Mouse (Mus musculus) ovary, postnatal 14 days (tissue): ENCODE data around the gene Slc30a3.
"Not testable (repeated sequence)": the region's sequence is repeated elsewhere in the genome, so short reads cannot be mapped to it uniquely, and the experiment has no call there.

Experiments
- DNase-seq: peaks from one replicate; pipeline ENCODE4 v3.0.0; 2022; ENCODE audit warnings: low spot score

Slc30a3 gene

DNA sequence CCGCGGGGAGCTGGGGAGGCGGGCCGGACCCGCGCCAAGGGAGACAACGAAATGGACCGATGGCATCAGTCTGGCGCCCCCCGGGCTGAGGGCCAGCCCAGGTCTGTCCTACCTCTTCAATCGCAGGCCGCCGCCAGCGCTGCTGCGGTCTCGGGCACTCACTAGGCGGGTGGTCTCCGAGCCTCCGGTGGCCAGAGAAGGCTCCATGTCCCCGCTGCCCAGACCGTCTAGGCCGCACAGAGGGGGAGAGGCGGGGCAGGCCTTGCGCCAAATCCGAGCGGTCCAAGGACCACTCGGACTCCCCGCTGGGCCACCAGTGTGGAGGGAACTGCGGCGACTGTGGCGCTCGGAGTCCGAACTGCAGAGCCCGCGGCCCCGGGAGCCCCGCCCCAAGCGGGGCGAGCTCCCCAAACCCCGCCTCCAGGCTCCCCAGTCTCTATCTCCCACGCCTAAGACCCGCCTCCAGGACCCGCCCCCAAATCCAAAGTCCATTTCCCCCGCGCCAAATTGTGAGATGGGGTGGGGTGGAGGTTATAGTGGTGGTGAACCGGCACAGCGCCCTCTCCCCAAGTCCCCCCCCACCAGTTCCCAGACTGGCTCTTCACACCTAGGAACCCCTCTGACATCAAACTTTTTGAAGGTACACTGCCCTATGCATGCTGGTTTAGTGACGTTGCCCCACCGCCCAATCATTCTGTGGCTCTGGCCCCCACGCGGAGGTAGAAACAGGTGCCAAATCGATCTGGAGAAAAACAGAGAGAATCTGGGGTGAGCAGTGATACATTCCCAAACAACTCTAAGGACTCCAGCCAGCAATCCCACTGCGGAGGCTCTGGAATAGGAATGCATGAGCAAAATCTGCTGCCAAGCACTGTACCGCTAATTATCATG, 14.6 kb downstream of the Slc30a3 start:
- no peak for DNase-seq

DNA sequence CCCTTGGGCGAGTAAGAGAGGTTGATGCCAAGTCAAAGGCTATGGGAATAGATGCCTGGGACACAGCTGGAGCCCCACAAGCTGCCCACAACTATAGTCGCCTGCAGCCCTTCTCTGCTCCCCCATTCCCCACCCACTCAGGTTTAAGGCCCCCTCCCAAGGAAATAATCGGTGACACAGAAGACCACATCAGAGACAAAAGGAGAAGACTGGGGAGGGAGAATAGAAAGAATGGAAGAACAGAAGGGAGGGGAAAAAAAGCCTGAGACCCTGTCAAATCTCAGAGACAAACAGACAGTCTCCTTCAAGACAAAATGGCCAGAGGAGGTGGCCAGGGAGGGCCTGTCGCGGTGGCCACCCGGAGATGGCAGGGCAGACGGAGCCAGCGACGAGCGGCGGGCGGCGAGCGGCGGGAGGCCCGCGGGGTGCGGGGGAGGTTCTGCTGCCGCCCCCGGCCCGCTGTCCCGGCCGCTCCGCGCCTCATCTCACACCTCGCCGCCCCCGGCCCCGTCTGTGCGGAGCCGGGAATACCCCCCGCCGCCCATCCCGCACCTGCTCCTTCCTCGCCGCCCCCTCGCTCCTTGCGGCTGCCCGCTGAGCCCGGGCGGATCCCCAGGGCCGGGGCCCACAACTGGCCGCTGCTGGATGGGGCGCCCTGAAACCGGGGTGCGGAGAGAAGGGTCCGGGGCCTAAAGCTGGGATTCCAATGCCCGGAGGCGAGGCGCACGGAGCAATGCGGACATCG, 15.6 kb downstream of the Slc30a3 start:
- DNase-seq, result no peak

DNA sequence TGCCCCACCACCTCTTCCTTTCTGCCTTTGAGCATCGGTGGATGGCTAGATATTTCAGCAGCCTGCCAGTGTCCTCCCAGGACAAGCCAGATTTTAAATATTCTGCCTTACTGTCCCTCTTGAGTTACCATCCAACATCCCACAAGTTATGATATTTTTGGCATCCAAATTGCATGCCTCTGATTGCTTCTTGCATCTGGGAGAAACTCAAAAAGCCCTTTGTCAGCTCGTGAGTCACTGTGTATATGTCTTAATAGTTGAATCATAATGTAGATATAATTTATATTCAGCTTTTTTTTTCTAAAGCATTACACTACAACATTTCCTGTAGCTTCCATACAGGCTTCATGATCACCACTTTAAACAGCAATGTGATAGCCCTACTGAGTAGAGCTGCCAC, 20.9 kb downstream of the Slc30a3 start:
- no peak for DNase-seq

DNA sequence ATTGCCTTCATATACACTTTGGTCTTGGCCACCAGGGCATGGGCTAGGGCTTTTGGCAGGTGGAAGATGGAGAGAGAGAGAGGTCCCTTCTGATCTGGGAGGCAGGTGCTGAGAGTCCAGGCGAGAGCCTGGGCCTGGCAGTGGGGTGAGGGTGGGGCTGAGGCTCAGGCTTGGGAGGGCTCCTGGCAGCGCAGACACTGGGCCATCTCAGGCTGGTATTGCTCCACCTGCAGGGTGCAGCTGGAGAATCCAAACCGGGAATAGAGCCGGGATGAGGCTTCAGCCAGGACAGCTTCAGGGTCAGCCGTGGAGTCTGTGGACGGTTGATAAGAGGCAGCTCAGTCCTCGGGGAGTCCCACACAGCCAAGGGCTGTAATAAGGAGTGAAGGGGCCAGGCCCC, 21.4 kb downstream of the Slc30a3 start:
- no peak for DNase-seq

DNA sequence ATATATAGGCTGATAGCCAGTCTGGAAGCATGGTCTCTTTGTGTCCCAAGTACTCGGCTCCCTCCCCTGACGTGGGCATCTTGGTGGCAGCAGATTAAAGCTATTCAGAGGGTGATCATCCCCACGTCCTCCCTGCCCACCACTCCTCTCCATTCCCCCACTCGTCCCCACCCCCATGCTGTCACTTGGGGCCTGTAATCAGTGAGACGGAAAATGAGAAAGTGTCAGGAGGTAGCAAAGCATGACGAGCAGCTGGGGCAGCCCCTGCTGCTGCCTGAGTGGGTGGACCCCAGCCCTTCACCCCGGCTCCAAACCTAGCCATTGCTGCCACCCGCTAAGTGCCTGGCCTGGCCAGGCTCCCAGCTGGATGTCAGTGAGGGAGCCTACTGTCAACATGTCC, 24.1 kb downstream of the Slc30a3 start:
- DNase-seq, result no peak

DNA sequence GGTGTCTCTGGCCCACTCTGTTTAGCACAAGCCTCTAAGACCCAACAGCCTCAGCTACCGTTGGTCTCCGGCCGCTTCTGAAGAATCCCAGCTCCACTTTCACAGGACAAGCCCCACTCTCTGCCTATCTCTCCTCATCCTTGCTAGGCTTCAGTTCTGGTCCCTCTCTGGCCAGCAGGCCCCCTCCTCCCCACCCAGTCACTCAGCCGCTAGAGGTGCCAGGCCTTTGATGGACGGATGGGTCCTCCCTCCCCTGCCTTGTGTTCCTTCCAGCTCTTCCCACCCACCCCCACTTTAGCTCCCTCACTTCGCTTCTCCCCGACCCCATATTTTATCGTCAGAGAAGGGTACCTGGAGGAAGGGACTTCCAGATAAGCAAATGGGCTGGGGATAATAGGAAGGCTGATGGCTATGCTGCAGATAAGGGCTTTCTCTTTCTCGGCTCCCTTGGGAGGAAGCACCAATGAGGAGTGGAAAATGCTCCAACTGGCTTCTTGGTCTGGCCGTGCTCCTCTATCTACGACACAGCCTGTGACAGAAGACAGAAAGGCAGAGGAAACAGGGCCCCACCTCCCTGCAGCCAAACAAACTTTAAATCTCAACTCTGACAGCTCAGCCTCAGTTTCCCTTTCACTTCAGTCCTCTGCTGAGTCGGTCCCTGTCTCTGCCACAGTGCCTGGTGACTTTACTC, 25.0 kb downstream of the Slc30a3 start:
- DNase-seq, result no peak

DNA sequence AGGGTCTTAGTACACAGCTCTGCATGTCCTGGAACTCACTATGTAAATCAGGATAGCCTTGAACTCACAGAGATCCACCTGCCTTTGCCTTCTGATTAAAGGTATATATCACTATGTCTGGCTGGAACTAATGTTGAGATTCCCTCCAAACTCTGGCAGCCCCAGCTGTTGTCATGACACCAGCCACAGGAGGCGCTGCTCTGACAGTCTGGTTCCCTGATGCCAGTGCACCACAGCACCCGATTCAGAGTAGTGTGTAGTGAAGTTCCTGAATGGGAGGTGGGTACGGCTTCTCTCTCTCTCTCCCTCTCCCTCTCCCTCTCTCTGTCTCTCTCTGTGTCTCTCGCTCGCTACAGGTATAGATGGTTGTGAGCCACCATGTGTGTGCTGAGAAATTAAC, 25.7 kb downstream of the Slc30a3 start:
- DNase-seq, result peak; percentile 46

DNA sequence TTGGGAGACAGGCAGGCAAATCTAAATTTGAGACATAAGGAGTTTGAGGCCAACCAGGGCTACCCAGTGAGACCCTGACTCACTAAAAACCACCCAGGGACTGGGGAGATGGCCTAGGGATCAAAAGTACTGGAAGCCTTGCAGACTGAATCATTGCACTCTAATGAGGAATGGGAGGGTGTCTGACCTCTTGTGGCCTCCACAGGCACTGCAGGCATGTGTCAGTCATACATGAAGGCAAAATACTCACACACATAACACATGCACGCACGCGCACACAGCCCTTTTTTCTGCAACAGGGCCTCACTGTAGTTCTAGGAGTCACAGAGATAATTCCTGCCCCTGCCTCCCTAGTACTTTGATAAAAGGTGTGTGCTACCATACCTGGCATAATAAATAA, 26.7 kb downstream of the Slc30a3 start:
- no peak for DNase-seq

DNA sequence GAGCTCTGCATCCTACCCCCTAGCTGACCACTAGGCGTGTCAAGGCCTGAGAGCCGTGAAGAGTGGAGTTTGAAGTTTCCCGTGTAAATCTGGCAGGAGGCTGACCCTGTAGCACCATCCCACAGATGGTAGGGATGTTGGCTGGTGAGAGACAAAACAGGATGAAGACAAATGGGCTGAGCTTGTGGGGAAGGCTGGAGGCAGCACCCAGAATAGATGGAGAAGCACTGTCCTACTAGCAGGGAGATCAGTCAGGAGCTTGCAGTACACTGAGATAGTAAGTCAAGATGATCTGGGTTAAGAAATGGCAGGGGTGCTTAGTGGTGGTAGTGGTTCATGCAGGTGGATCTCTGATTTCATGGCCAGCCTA, 27.3 kb downstream of the Slc30a3 start:
- DNase-seq, result no peak

DNA sequence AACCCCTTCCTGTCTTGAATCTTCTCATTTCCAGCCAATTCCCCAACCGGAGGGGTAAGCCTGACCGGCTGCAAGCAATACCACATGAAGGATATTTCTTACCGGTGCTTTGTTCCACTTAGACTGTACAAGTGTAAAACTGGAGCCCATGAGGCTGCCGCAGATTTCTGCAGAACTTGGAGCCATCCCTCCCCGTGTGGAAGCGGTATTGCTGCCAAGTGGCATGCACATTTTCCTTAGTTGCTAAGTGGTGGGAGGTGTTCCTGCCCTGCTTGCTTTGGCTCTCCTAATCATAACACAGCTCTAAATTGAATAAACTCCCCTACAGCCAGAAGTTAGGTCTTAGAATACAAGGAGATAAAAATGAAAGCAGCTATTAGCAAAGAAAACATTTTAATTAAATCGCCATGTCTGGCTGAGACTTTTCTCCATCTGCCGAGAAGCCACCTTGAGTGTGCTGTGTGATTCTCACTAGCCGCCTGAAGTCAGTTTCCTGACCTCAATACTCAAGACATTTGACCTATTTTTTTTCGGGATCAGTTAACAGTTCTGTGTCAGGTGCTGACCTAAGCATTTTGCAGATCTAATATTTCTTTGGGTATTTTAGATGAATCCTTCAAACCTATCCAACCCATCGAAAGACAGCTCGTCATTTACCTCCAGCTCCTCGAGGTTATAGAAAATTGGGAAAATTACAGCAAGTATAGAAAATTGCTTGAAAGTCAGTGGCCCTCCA, 27.8 kb downstream of the Slc30a3 start:
- no peak for DNase-seq

DNA sequence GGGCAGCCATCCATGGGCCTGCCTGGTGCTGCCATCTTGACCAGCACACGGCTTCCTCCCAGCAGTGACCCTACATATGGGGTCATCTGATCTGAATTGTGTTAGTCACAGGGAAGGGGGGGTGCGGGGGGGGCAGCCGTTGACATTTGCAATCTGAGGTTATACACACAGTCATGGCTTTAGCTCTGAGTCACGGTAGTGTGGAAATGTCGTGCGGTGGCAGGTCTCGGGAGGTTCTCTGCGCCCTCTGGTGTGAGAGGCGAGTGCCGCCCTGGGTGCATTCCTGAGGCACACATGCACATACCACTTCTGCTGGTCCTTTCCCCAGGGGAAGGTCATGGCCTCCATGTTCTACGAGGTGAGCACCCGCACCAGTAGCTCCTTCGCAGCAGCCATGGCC, 31.7 kb downstream of the Slc30a3 start:
- DNase-seq, result no peak

DNA sequence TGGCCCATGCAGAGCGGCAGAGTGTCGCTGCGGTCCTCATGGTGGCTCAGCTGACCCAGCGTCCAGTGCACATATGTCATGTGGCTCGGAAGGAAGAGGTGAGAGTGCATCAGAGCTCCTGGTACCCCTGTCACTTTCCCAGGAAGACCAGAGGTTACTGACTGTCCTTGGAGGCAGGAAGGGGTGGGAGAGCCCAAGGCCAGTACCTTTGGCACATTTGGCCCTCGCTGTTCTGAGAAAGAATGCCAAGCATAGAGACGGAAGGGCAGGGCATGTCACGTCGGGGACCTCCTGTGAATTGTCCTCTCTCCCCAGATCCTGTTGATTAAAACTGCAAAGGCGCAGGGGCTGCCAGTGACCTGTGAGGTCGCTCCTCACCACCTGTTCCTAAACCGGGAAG, 34.9 kb downstream of the Slc30a3 start:
- no peak for DNase-seq

DNA sequence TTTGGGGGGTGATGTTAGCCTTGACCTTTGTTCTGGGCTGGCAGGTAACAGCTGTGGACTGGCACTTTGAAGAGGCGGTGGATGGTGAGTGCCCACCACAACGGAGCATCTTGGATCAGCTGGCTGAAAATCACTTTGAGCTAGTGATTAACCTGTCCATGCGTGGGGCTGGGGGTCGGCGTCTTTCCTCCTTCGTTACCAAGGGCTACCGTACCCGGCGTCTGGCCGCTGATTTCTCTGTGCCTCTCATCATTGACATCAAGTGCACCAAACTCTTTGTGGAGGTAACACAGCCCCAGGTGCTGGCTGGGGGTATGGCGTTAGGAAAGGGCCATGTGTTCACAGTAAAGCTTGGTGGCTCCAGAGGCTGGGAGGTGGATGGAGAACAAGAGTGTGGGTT, 36.2 kb downstream of the Slc30a3 start:
- DNase-seq, result no peak

DNA sequence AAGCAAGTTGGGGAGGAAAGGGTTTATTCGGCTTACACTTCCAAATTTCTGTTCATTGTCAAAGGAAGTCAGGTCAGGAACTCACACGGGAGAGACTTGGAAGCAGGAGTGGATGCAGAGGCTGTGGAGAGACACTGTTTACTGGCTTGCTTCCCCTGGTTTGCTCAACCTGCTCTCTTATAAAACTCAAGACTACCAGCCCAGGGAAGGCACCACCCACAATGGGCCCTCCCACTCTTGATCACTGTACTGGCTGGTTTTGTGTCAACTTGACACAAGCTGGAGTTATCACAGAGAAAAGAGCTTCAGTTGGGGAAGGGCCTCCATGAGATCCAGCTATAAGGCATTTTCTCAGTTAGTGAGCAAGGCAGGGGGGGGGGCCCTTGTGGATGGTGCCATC, 37.0 kb downstream of the Slc30a3 start:
- no peak for DNase-seq

DNA sequence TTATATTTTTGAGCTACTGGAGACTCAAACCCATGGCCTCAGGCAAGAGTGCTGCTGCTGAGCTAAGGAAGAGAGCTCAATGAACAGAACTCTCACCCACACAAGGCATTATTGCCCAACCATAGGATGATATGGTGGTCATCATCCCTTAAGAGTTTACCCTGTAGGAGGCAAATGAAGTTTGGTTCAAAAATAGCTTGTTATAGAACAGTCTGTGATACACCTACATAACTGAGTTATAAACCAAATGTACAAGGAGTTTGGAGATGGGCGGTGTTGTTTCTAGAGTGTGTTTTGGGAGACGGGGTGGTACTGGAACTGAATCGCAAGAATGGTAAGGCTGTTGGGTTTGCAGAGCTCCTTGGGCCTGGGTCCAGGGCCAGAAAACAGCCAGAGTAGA, 38.2 kb downstream of the Slc30a3 start:
- no peak for DNase-seq

DNA sequence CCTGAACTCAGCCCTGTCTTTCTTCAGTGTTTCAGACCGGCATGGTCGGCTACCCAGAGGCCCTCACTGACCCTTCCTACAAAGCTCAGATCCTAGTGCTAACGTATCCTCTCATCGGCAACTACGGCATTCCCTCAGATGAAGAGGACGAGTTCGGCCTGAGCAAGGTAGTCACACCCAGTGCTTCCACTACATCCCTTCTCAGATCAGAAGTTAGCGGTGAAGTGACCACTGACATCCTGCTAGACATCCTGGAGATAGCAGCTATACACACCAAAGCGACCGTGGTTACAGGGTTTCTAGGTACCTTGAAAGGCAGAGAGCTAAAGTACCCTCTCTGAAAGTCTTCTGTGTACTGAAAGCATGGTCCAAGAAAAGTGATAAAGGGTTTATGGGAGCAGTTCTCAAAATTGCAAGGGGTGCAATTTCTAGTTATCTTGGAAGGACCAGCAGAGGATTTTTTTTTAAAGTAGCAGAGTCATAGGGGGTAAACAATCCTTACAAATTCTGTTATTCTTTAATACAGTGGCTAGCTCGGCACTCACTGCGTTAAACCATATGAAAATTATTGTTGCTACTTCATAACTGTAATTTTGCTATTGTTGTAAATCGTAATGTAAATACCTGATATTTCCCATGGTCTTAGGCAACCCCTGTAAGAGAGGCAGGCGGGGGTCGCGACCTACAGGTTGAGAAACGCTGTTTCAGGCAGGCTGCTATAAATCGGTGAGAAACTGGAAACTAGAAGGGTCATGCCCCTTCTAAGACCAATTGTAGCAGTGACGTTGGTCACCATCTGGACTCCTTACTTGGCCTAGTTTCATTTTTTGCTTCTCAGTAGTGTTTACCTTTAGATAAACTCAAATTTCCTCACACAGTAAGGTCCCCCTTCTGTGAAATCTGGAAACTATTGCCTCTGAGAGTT, 52.6 kb downstream of the Slc30a3 start:
- DNase-seq, result no peak

DNA sequence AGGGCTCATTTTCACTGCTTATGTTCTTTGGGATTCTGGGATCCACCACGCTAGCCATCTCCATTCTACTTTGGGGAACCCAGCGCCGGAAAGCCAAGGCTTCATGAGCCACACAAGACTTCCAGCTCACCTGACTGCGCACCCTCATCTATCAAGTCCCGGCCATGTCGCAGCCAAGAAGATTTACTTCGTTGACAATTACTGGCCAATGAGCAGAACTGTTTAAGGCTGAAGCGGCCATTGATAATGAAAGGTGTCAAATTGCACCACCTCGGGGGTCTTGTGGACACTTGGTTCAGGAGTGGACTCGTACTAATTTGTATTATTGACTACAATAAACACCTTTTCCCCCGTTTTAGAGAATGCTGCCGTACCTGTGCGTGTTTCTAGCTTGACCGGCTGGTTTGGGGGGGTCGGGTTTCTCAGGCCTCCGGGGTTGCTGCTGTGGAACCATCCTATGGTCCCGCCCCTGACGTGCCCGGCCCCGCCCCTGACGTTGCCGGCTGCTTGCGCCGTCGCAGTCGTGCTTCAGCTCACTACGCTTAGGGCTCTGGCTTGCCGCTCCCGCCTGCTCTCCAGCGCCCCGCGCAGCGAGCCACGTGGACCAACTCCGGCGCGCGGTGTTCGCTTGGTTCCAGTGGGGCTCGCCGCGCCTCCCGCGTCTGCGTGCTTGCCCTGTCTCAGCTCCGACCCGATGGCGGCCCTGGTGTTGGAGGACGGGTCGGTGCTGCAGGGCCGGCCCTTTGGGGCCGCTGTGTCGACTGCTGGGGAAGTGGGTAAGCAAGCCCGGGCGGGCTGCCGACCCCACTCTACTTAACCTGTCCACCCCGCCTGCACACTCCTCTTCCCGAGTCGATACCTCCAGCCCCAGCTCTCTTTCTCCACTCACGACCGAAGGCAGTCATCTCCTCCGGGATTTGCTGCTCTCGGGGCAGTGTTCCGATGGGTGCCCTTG, 53.5 kb downstream of the Slc30a3 start, which contains the start of gene Cad:
TSS of gene Cad (plus strand) at position 520 of the 955 bp plus-strand sequence.
- peak; percentile 90 for DNase-seq

DNA sequence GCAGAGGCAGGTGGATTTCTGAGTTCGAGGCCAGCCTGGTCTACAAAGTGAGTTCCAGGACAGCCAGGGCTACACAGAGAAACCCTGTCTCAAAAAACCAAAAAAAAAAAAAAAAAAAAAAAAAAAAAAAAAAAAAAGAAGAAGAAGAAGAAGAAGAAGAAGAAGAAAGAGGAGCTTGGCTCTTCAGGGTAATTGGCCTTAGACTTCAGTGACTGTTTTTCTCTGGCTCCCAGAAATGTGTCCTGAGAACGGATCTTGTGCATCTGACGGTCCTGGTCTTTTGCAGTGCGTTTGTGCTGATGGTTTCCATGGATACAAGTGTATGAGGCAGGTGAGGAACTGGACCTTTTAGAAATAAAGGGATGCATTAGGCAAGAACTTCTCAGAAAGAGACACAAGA, 54.3 kb downstream of the Slc30a3 start:
- not testable (repeated sequence) for DNase-seq

DNA sequence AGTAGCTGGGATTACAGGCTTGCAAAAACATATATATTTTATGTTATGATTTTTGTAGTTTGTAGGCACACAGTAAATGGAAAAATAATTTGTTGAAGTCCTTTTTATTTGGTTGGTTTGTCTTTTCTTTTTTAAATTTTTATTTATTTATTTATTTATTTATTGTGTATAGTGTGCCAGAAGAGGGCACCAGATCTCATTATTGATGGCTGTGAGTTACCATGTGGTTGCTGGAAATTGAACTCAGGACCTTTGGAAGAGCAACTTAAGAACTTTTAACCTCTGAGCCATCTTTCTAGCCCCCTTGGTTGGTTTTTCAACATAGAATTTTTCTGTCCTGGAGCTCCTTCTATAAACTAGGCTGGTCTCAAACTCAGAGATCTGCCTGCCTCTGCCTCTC, 57.6 kb downstream of the Slc30a3 start:
- no peak for DNase-seq
